7 mouse cellular contexts compared by ENCODE assay signal in genomic region chr3:38299236-38299897, GRCm38 (mm10).
DNase-seq lines count a peak whose midpoint lies in the region; ATAC-seq and TF ChIP-seq lines count a peak whose summit lies in the region.

No protein-coding gene starts in this region.

- no peak for DNase-seq in spleen, adult 2 months (ENCODE audit: low read depth in 1 of 2, low spot score in 2 of 2)
- no peak for DNase-seq in spleen, postnatal 4 days (ENCODE audit: low spot score in 2 of 2)
- no peak for DNase-seq in embryonic facial prominence, embryonic 10.5 days (ENCODE audit: low spot score)
- peak; percentile 12 for DNase-seq in layer of hippocampus, adult 11-12 months (ENCODE audit: low spot score)
- peak; percentile 70 for DNase-seq in midbrain, embryonic 11.5 days (ENCODE audit: low spot score, missing footprints)
- DNase-seq in spleen, postnatal 36 days (ENCODE audit: low spot score in 2 of 2), result no peak

- TF ChIP-seq CTCF in spleen, adult 2 months (IDR thresholded peaks at IDR 0.05; ENCODE audit: extremely low read depth, insufficient read depth, insufficient read length, insufficient replicate concordance), result no peak

- no peaks in the 10 kb centered on the region for H3K36me3 ChIP-seq in spleen, adult 2 months (ENCODE audit: control insufficient read depth, insufficient read depth, low read length)
- no peaks in the 10 kb centered on the region for H3K36me3 ChIP-seq in embryonic facial prominence, embryonic 10.5 days (replicated peaks)
- no peaks in the 10 kb centered on the region for H3K36me3 ChIP-seq in midbrain, embryonic 11.5 days (ENCODE audit: control insufficient read depth, insufficient read depth, low read length)

- ATAC-seq in midbrain, embryonic 11.5 days (ENCODE audit: low FRiP score), result no peak
- ATAC-seq in megakaryocyte progenitor cell, adult 5-6 weeks (replicated peaks; ENCODE audit: poor library complexity), result no peak

- no peaks in the 10 kb centered on the region for H3K27me3 ChIP-seq in spleen, adult 2 months (ENCODE audit: control insufficient read depth, insufficient read depth, low read length)
- no peaks in the 10 kb centered on the region for H3K27me3 ChIP-seq in embryonic facial prominence, embryonic 10.5 days (replicated peaks; ENCODE audit: low read depth, poor library complexity, severe bottlenecking)
- no peaks in the 10 kb centered on the region for H3K27me3 ChIP-seq in midbrain, embryonic 11.5 days (ENCODE audit: control insufficient read depth, insufficient read depth, low read length)

- no peak overlapping the region for H3K4me2 ChIP-seq in midbrain, embryonic 11.5 days

- 74% methylated on average over 2 of the region's 2 CpGs for WGBS in spleen, adult 2 months
- WGBS in embryonic facial prominence, embryonic 10.5 days, result 14% methylated on average over 2 of the region's 2 CpGs
- 25% methylated on average over 2 of the region's 2 CpGs for WGBS in midbrain, embryonic 11.5 days

- no peaks in the 10 kb centered on the region for H3K9me3 ChIP-seq in embryonic facial prominence, embryonic 10.5 days
- H3K9me3 ChIP-seq in midbrain, embryonic 11.5 days (ENCODE audit: control insufficient read depth, low read length), result peaks cover 4% of the 10 kb centered on the region; the same call in 1 of the 2 replicates

- no peaks in the 10 kb centered on the region for H3K4me1 ChIP-seq in spleen, adult 2 months (ENCODE audit: control insufficient read depth, insufficient read depth, insufficient read length)
- peaks cover 26% of the 10 kb centered on the region for H3K4me1 ChIP-seq in embryonic facial prominence, embryonic 10.5 days
- no peaks in the 10 kb centered on the region for H3K4me1 ChIP-seq in midbrain, embryonic 11.5 days (ENCODE audit: control insufficient read depth, insufficient read depth, low read length)

- TF ChIP-seq POLR2A in spleen, adult 2 months (IDR thresholded peaks at IDR 0.05; ENCODE audit: low read depth, low read length), result no peak

- no peak overlapping the region for H3K9ac ChIP-seq in midbrain, embryonic 11.5 days (ENCODE audit: low read length)

- peak overlapping the region; percentile 12; the same call in 1 of the 2 replicates for H3K27ac ChIP-seq in spleen, adult 2 months (ENCODE audit: insufficient read depth, low read length)
- peak overlapping the region; percentile 32 for H3K27ac ChIP-seq in embryonic facial prominence, embryonic 10.5 days (replicated peaks)
- H3K27ac ChIP-seq in midbrain, embryonic 11.5 days (ENCODE audit: low read depth, low read length), result no peak overlapping the region

- H3K4me3 ChIP-seq in spleen, adult 2 months (ENCODE audit: extremely low read depth, insufficient read depth, insufficient read length), result no peak overlapping the region
- no peak overlapping the region for H3K4me3 ChIP-seq in embryonic facial prominence, embryonic 10.5 days
- no peak overlapping the region for H3K4me3 ChIP-seq in midbrain, embryonic 11.5 days (ENCODE audit: low read depth, low read length)

Comparison
In these comparisons a context has a peak if more than half of its experiments do, and no peak if none do; other contexts are left out.
1. DNase-seq: peak in layer of hippocampus, adult 11-12 months (single experiment) and midbrain, embryonic 11.5 days (single experiment); none in spleen, adult 2 months (0 of 2), spleen, postnatal 4 days (0 of 2), embryonic facial prominence, embryonic 10.5 days (single experiment) and spleen, postnatal 36 days (0 of 2).